Mouse (Mus musculus) small intestine, adult 2 months (tissue): Measurements from ENCODE around the gene Scai. TPM values are rescaled to one million over a fixed set of nuclear protein-coding genes. Genes with fewer than 3 reads are reported as not detected.
"Not testable (repeated sequence)": the region's sequence is repeated elsewhere in the genome, so short reads cannot be mapped to it uniquely, and the experiment has no call there.

ENCODE experiments used
- H3K27ac ChIP-seq: fragments of 200-500 bp; 2 replicates; pipeline ENCODE4 v1.5.1; 2012; ENCODE audit warnings: low read depth, low read length, control low read depth, inconsistent platforms; ENCODE audit not compliant: insufficient read depth
- H3K27me3 ChIP-seq: fragments of 200-500 bp; 2 replicates; pipeline ENCODE4 v1.6.1; 2012; ENCODE audit warnings: mild to moderate bottlenecking, moderate library complexity, low read length, inconsistent platforms; ENCODE audit not compliant: control insufficient read depth, insufficient read depth
- H3K36me3 ChIP-seq: fragments of 200-500 bp; 2 replicates; pipeline ENCODE4 v1.6.1; 2012; ENCODE audit warnings: mild to moderate bottlenecking, low read length, control low read depth, inconsistent platforms; ENCODE audit not compliant: control insufficient read depth, insufficient read depth
- H3K4me1 ChIP-seq: fragments of 200-500 bp; 2 replicates; pipeline ENCODE4 v1.6.1; 2012; ENCODE audit warnings: low read length, inconsistent platforms, mixed read lengths; ENCODE audit not compliant: control insufficient read depth, insufficient read depth, insufficient read length
- H3K4me3 ChIP-seq: fragments of 200-500 bp; 2 replicates; pipeline ENCODE4 v1.5.1; 2012; ENCODE audit warnings: low read depth, mild to moderate bottlenecking, control low read depth, inconsistent platforms, low read length, moderate library complexity
- CTCF ChIP-seq: fragments of 200-500 bp; IDR thresholded peaks from 2 replicates; pipeline ENCODE4 v1.5.1; 2012; ENCODE audit warnings: low read depth, mild to moderate bottlenecking, control low read depth, inconsistent platforms, low read length, moderate library complexity, mixed read lengths; ENCODE audit not compliant: insufficient replicate concordance, insufficient read length; ENCODE audit errors: extremely low read depth
- POLR2A ChIP-seq: fragments of 200-500 bp; IDR thresholded peaks from 2 replicates; pipeline ENCODE4 v1.6.1; 2012; ENCODE audit warnings: low read depth, mild to moderate bottlenecking, control low read depth, inconsistent platforms, low read length, moderate library complexity
- WGBS: fragments of 180-500 bp; shearing (Covaris S2); methylation state at CpG from one replicate; pipeline ENCODE4 v1.1.7; 2018; 5-methylcytosine and 5-hydroxymethylcytosine counted together
- polyA plus RNA-seq: library from polyadenylated mRNA; depleted of rRNA; stranded (reverse); fragments of >200 nt; gene quantifications from 2 replicates; pipeline ENCODE4 v1.2.3, GENCODE M21; 2012

Scai gene
- polyA plus RNA-seq, 1 experiment = 0.24 TPM

- Histone ChIP-seq H3K36me3 (no peaks in the 10 kb centered on the region), H3K27ac (no peak overlapping the region), H3K27me3 (no peaks in the 10 kb centered on the region), H3K4me3 (no peak overlapping the region), H3K4me1 (no peaks in the 10 kb centered on the region)
- no peak for TF ChIP-seq CTCF
- no peak for TF ChIP-seq POLR2A
- 79% methylated on average over 7 of the region's 7 CpGs for WGBS
These were observed 49.7 kb downstream of the Scai start for GRCm38 (mm10) chr2:39140586-39141455.

- 83% methylated on average over 3 of the region's 3 CpGs for WGBS
- H3K4me3 ChIP-seq = no peak overlapping the region
- H3K27me3 ChIP-seq = no peaks in the 10 kb centered on the region
- no peak overlapping the region for H3K27ac ChIP-seq
- no peaks in the 10 kb centered on the region for H3K36me3 ChIP-seq
- no peak for TF ChIP-seq POLR2A
- TF ChIP-seq CTCF = no peak
- no peaks in the 10 kb centered on the region for H3K4me1 ChIP-seq
These were observed 60.8 kb downstream of the Scai start for GRCm38 (mm10) chr2:39129526-39130326.

GRCm38 (mm10) chr2:39124167-39124566 is 66.4 kb downstream of the Scai start:
- TF ChIP-seq POLR2A = no peak
- no peak for TF ChIP-seq CTCF
- no peaks in the 10 kb centered on the region for H3K36me3 ChIP-seq
- H3K27ac ChIP-seq = peak overlapping the region; percentile 51
- 29% methylated on average over 5 of the region's 5 CpGs for WGBS
- no peak overlapping the region for H3K4me3 ChIP-seq
- peaks cover 5% of the 10 kb centered on the region; the same call in 1 of the 2 replicates for H3K4me1 ChIP-seq
- H3K27me3 ChIP-seq = no peaks in the 10 kb centered on the region

GRCm38 (mm10) chr2:39121137-39121536 is 69.4 kb downstream of the Scai start:
- Histone ChIP-seq H3K27me3 (no peaks in the 10 kb centered on the region), H3K36me3 (no peaks in the 10 kb centered on the region; the same call in 1 of the 2 replicates), H3K4me1 (peaks cover 10% of the 10 kb centered on the region; the same call in 1 of the 2 replicates), H3K27ac (no peak overlapping the region), H3K4me3 (no peak overlapping the region)
- TF ChIP-seq POLR2A = no peak
- TF ChIP-seq CTCF = no peak
- WGBS = 44% methylated on average over 5 of the region's 5 CpGs

GRCm38 (mm10) chr2:39116583-39116982 is 74.0 kb downstream of the Scai start:
- Histone ChIP-seq H3K4me3 (no peak overlapping the region), H3K36me3 (no peaks in the 10 kb centered on the region; the same call in 1 of the 2 replicates), H3K27ac (no peak overlapping the region), H3K27me3 (no peaks in the 10 kb centered on the region), H3K4me1 (peaks cover 7% of the 10 kb centered on the region; the same call in 1 of the 2 replicates)
- WGBS = 86% methylated on average over 2 of the region's 2 CpGs
- TF ChIP-seq POLR2A = no peak
- TF ChIP-seq CTCF = no peak

GRCm38 (mm10) chr2:39114093-39114492 is 76.4 kb downstream of the Scai start:
- H3K27ac ChIP-seq = no peak overlapping the region
- H3K4me3 ChIP-seq = no peak overlapping the region
- 92% methylated on average over 7 of the region's 7 CpGs for WGBS
- peaks cover 5% of the 10 kb centered on the region; the same call in 1 of the 2 replicates for H3K4me1 ChIP-seq
- H3K27me3 ChIP-seq = no peaks in the 10 kb centered on the region
- TF ChIP-seq POLR2A (no peak), CTCF (no peak)
- H3K36me3 ChIP-seq = no peaks in the 10 kb centered on the region; the same call in 1 of the 2 replicates

- Histone ChIP-seq H3K4me1 (no peaks in the 10 kb centered on the region), H3K27ac (no peak overlapping the region), H3K27me3 (no peaks in the 10 kb centered on the region), H3K36me3 (no peaks in the 10 kb centered on the region), H3K4me3 (no peak overlapping the region)
- TF ChIP-seq CTCF = no peak
- TF ChIP-seq POLR2A = no peak
These were observed 80.0 kb downstream of the Scai start for GRCm38 (mm10) chr2:39110514-39110913.

GRCm38 (mm10) chr2:39109712-39110111 is 80.8 kb downstream of the Scai start:
- not testable (repeated sequence) for H3K27me3 ChIP-seq, H3K4me3 ChIP-seq, H3K4me1 ChIP-seq, H3K27ac ChIP-seq, H3K36me3 ChIP-seq

GRCm38 (mm10) chr2:39099951-39100350 is 90.6 kb downstream of the Scai start:
- not testable (repeated sequence) for H3K4me1 ChIP-seq, H3K36me3 ChIP-seq, H3K4me3 ChIP-seq, H3K27ac ChIP-seq, H3K27me3 ChIP-seq
- 94% methylated on average over 1 of the region's 1 CpGs for WGBS
